Mouse (Mus musculus) kidney, embryonic 16.5 days (tissue): ENCODE results near the gene Snd1. TPM values are rescaled to one million over a fixed set of nuclear protein-coding genes. Genes with fewer than 3 reads are reported as not detected.

ENCODE experiments used
- ATAC-seq: fragments of 200-750 bp; cut with Nextera tagmentation; 2 replicates; pipeline ENCODE4 v1.8.0; 2017; ENCODE audit warnings: moderate TSS enrichment; ENCODE audit not compliant: low FRiP score, low TSS enrichment
- H3K27ac ChIP-seq: fragments of 300-500 bp; sonication (generic); 2 replicates; pipeline ENCODE4 v1.5.1; 2014; ENCODE audit warnings: low read length
- H3K27me3 ChIP-seq: fragments of 300-500 bp; sonication (generic); 2 replicates; pipeline ENCODE4 v1.6.1; 2014; ENCODE audit warnings: low read length, control low read depth, mixed read lengths; ENCODE audit not compliant: insufficient read depth
- H3K36me3 ChIP-seq: fragments of 300-500 bp; sonication (generic); 2 replicates; pipeline ENCODE4 v1.6.1; 2014; ENCODE audit warnings: low read length, control low read depth, mixed read lengths; ENCODE audit not compliant: insufficient read depth
- H3K4me1 ChIP-seq: fragments of 300-500 bp; sonication (generic); 2 replicates; pipeline ENCODE4 v1.6.1; 2014; ENCODE audit warnings: low read length, control low read depth, mixed read lengths; ENCODE audit not compliant: insufficient read depth
- H3K4me2 ChIP-seq: fragments of 300-500 bp; sonication (generic); replicated peaks from 2 replicates; pipeline ENCODE4 v1.6.1; 2014; ENCODE audit warnings: low read depth, low read length
- H3K4me3 ChIP-seq: fragments of 300-500 bp; sonication (generic); 2 replicates; pipeline ENCODE4 v1.5.1; 2014; ENCODE audit warnings: mild to moderate bottlenecking, low read length
- H3K9ac ChIP-seq: fragments of 300-500 bp; sonication (generic); replicated peaks from 2 replicates; pipeline ENCODE4 v1.6.1; 2014; ENCODE audit warnings: low read length
- H3K9me3 ChIP-seq: fragments of 300-500 bp; sonication (generic); 2 replicates; pipeline ENCODE4 v1.6.1; 2016; ENCODE audit warnings: low read length, control low read depth
- WGBS: fragments of 180-500 bp; shearing (Covaris S2); extraction: QIAGEN DNeasy Blood & Tissue Kit; methylation state at CpG from one replicate; pipeline ENCODE4 v1.1.7; 2014; 5-methylcytosine and 5-hydroxymethylcytosine counted together
- polyA plus RNA-seq: library from polyadenylated mRNA; unstranded; fragments of >200 nt; fragmentation: Nextera tagmentation; extraction: Ambion mirVana; gene quantifications from 2 replicates; pipeline ENCODE4 v1.2.1, GENCODE M21; 2015

Gene Snd1
- polyA plus RNA-seq, 1 experiment from 2014 or later: 136 TPM

DNA sequence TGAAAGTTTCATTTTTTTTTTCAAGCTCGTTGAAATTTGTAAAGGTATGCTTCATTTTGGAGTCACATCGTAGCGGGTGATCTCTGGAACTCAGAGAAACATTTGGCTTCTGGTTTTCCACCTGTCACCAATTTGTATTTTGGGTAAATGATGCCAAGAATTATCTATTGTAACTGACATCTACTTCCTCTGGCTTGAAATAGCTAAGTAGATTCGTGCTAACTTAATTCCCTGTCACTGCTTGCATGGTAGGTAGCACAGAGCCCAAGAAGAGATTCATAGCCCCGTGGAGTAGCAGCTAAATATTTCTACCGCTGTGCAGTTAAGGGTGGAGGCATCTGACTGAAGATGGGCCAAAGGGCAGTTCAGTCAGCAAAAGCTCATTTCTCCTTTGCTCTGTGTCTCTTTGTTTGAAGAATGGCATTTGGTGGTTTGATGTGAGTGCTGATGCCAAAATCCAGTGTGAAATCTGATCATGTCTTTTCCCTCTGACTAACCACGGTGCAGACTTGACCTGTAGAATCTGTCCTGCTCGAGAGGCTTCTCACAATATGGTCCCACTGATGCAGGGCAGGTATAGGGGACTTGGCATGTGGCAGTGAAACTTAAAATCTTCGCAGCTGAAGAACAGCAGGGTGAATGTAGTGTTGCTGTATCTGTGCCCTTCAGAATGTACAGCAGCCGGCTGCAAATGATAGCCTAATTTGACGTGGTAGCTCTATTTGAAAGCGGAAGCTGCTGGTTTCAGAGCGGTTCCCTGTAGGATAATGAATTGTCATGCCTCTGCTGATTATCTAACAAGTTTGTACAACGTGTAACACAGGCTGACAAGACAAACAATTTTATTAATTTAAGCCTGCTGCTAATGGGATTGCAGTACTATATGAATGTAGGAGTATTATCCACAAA lies 101.7 kb downstream of the Snd1 start:
- H3K4me2 ChIP-seq: no peak overlapping the region
- no peak overlapping the region for H3K27ac ChIP-seq
- H3K36me3 ChIP-seq: no peaks in the 10 kb centered on the region
- no peak overlapping the region for H3K4me3 ChIP-seq
- no peaks in the 10 kb centered on the region for H3K27me3 ChIP-seq
- 55% methylated on average over 14 of the region's 14 CpGs for WGBS
- H3K4me1 ChIP-seq: peaks cover 25% of the 10 kb centered on the region
- no peak for ATAC-seq
- H3K9me3 ChIP-seq: no peaks in the 10 kb centered on the region
- no peak overlapping the region for H3K9ac ChIP-seq

DNA sequence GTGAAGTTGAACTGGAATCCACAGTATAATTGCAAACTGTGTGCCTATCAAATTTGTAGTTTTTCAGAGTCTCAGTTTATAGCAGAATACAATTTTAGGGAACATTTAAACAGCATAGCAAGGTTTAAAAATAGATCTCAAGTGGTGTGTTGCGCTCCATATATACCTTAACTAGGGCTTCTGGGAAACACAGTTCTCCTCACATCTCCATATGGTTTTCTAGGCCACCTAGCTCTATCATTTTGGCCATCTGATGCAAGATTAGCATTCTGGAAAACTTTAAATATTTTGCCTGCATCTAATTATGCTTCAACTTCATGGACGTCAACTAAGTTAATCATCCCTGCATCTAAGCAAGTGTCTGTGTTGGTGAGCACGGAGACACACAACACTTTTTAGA lies 107.9 kb downstream of the Snd1 start:
- Histone ChIP-seq H3K4me1 (no peaks in the 10 kb centered on the region), H3K27ac (no peak overlapping the region), H3K4me3 (no peak overlapping the region), H3K9ac (no peak overlapping the region), H3K9me3 (no peaks in the 10 kb centered on the region), H3K36me3 (no peaks in the 10 kb centered on the region), H3K27me3 (no peaks in the 10 kb centered on the region), H3K4me2 (no peak overlapping the region)
- 92% methylated on average over 3 of the region's 3 CpGs for WGBS
- no peak for ATAC-seq

DNA sequence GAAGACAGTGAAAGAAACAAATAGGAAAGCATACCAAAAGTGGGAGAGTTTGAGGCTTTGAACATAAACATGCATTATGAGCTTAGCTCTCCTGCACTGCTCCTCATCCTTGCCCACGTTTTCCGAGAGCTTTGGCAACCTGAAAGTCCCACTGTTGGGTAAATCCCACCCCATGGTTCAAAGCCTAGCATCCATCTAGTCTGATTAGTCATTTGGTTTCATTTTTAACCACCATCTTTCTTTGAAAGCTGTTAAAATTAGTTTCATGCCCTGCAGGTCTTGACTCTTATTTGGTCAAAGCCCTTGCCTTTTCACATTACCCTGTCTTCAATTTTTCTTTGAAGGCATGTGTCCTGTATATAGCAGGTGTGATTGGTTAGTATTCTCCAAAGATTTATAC lies 108.5 kb downstream of the Snd1 start:
- Histone ChIP-seq H3K9ac (no peak overlapping the region), H3K27me3 (no peaks in the 10 kb centered on the region), H3K36me3 (no peaks in the 10 kb centered on the region), H3K4me3 (no peak overlapping the region), H3K9me3 (no peaks in the 10 kb centered on the region), H3K27ac (no peak overlapping the region), H3K4me1 (no peaks in the 10 kb centered on the region), H3K4me2 (no peak overlapping the region)
- ATAC-seq: no peak
- WGBS: 96% methylated on average over 2 of the region's 2 CpGs

DNA sequence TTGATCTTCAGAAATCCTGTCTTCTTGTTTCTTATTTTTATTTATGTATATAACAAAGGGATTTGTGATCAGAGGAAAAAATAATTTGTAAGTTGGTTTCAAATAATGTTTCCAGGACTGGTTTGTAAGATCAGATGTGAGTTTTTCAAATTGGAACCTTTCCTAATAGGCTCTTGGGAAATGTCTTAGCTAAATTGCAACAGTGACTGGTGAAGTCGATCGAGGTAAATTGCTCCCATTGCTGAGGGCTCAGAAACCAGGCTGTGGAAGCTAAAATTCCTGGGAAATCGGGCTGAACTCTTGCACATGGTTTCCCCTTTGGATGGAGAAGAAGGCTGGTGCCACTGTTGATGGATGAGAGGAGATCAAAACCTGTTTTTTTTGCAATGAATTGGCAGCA lies 111.9 kb downstream of the Snd1 start:
- whole genome bisulfite sequencing: 87% methylated on average over 3 of the region's 3 CpGs
- no peak overlapping the region for H3K4me3 ChIP-seq
- ATAC-seq: no peak
- no peaks in the 10 kb centered on the region for H3K36me3 ChIP-seq
- no peak overlapping the region for H3K27ac ChIP-seq
- no peaks in the 10 kb centered on the region for H3K9me3 ChIP-seq
- no peak overlapping the region for H3K9ac ChIP-seq
- H3K4me2 ChIP-seq: no peak overlapping the region
- no peaks in the 10 kb centered on the region for H3K27me3 ChIP-seq
- 0 out of 2 replicates have a peak, but pooled peaks cover 3% of the 10 kb centered on the region for H3K4me1 ChIP-seq

DNA sequence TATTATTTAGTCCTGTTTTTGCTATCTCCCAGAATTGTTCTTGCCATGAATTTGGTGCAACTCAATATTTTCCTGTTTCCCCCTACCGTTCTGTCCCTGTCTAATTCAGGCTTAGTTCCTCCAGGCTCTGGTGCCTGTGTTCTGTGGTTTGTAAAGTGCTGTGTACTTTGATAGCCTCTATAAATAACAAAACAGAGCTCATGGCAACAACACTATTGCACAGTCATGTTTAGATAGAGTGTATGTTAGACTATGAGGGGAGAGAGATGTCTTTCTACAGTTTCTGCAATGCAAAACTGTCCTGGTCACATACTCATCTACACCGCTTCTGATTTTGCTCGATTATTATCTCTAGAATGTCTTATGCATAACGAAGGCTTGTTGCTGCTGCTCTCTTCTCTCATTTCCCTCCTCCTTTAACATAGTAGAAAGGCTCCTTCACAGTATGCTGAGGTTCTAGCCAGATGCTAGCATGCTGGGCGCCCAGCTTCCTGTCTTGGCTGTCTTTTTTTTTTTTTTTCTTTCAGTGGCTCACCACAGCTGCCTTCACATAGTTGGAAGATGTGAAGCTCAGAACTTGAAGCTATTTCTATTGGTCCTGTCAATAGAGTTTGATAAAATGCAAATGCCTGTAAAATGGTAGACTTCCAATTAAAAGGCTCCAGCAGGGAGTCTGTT lies 113.7 kb downstream of the Snd1 start:
- Histone ChIP-seq H3K27ac (no peak overlapping the region), H3K36me3 (no peaks in the 10 kb centered on the region; the same call in 1 of the 2 replicates), H3K9me3 (no peaks in the 10 kb centered on the region), H3K4me3 (no peak overlapping the region), H3K4me2 (no peak overlapping the region), H3K9ac (no peak overlapping the region), H3K4me1 (0 out of 2 replicates have a peak, but pooled peaks cover 3% of the 10 kb centered on the region), H3K27me3 (no peaks in the 10 kb centered on the region)
- WGBS: 90% methylated on average over 5 of the region's 5 CpGs
- ATAC-seq: no peak

DNA sequence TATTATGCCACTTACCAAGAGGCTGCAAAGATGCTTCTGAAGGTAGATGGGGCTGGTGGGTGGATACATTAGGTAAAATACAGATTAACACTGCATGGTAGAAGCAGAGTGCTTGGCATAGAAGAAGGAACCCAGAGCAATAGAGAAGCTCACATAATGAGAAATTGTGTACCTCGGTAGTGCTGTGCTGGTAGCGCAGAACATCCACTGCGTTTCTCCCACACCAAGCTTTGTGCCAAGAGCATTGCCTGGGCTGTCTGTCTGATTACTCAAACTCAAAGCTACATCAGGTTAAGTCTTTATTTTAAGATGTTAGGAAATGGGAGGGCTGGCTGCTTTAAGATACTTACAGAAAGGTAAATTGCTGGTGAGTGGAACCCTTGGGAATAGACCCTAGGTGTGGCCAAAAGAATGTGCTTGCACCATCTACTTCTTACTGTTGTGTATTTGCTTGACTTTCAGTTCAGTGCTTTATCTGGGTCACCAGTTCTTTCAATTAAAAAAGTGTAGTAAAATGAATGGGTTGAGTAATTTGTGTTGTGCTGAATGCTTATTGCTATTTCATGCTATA lies 117.5 kb downstream of the Snd1 start:
- no peak for ATAC-seq
- no peak overlapping the region for H3K4me2 ChIP-seq
- no peak overlapping the region for H3K27ac ChIP-seq
- 92% methylated on average over 3 of the region's 3 CpGs for WGBS
- H3K9ac ChIP-seq: no peak overlapping the region
- no peaks in the 10 kb centered on the region; the same call in 1 of the 2 replicates for H3K36me3 ChIP-seq
- H3K4me3 ChIP-seq: no peak overlapping the region
- no peaks in the 10 kb centered on the region for H3K9me3 ChIP-seq
- no peaks in the 10 kb centered on the region for H3K27me3 ChIP-seq
- 0 out of 2 replicates have a peak, but pooled peaks cover 3% of the 10 kb centered on the region for H3K4me1 ChIP-seq

DNA sequence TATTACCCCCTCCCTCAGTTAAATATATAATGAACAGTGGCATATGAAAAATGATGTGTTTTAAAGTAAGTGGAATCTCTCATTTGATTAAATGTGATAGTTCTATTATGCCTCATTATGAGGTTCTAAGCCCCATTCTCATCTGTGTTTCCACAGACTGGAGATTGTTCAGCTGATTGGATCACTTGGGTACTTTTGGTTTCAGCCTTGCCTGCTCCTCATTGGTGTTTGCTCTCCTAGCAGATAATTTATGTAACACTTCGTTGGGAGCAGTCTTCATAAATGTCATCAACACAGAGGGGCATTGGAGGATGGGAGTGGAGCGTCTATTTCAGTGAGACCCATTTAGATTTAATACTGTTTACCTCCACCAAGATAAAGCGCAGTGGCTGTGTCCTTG lies 118.8 kb downstream of the Snd1 start:
- ATAC-seq: no peak
- H3K9me3 ChIP-seq: no peaks in the 10 kb centered on the region
- no peak overlapping the region for H3K4me3 ChIP-seq
- no peak overlapping the region for H3K27ac ChIP-seq
- H3K27me3 ChIP-seq: no peaks in the 10 kb centered on the region
- H3K4me1 ChIP-seq: no peaks in the 10 kb centered on the region
- no peak overlapping the region for H3K9ac ChIP-seq
- H3K4me2 ChIP-seq: no peak overlapping the region
- H3K36me3 ChIP-seq: no peaks in the 10 kb centered on the region; the same call in 1 of the 2 replicates
- 65% methylated on average over 3 of the region's 3 CpGs for WGBS

DNA sequence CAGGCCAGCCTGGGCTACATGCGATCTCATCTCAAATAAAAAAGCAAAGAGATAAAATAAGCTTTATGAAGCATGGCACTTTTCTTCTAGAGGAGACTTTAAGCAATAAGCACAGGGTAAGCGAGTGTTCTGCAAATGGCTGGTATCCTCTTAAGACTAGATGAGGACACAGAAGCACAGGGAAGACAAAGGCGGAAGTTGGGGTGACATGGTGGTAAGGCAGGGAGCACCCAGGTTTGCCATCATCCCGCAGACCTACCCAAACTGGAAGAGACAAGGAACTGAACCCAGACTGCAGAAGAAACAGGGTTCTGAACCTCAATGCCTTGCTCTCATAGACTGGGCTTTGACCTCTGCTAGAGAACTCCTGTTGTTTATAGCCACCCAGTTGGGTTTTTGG lies 119.8 kb downstream of the Snd1 start:
- H3K4me2 ChIP-seq: no peak overlapping the region

DNA sequence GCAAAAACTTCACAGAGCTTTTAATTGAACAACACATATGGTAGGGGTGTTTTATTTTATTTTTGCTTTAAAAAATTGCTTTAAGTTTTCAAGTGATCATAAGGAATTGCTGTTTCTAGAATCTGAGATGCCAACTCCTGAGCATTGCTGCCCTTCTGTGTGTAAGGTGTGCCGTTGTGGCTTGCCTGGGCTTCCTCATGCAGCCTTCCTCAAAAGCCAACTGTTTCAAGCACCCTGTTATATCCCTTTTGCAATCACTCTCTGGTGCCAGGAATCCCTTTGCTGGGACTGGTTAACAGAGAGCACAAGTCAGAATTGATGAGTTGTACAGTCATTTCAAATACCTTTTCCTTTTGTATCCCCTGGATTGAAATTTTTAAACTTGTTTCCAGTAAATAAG lies 120.3 kb downstream of the Snd1 start:
- no peaks in the 10 kb centered on the region for H3K4me1 ChIP-seq
- H3K27ac ChIP-seq: no peak overlapping the region
- H3K9ac ChIP-seq: no peak overlapping the region
- no peaks in the 10 kb centered on the region for H3K27me3 ChIP-seq
- H3K9me3 ChIP-seq: no peaks in the 10 kb centered on the region
- H3K4me3 ChIP-seq: no peak overlapping the region
- H3K36me3 ChIP-seq: no peaks in the 10 kb centered on the region; the same call in 1 of the 2 replicates
- H3K4me2 ChIP-seq: no peak overlapping the region
- WGBS: 80% methylated on average over 1 of the region's 1 CpGs
- no peak for ATAC-seq

More for the DNA sequence above, 119.8 kb downstream of the Snd1 start:
- no peak for ATAC-seq
- Histone ChIP-seq H3K9ac (no peak overlapping the region), H3K27me3 (no peaks in the 10 kb centered on the region), H3K27ac (no peak overlapping the region), H3K4me1 (no peaks in the 10 kb centered on the region), H3K9me3 (no peaks in the 10 kb centered on the region), H3K36me3 (no peaks in the 10 kb centered on the region; the same call in 1 of the 2 replicates), H3K4me3 (no peak overlapping the region)
- 93% methylated on average over 4 of the region's 4 CpGs for WGBS
